Mouse (Mus musculus): ENCODE measurements around the gene 1520401A03Rik. TPM values are rescaled to one million over a fixed set of nuclear protein-coding genes. Genes with fewer than 3 reads are reported as not detected.

Gene 1520401A03Rik
- polyA plus RNA-seq, 1 experiment = 0.21 TPM

DNA sequence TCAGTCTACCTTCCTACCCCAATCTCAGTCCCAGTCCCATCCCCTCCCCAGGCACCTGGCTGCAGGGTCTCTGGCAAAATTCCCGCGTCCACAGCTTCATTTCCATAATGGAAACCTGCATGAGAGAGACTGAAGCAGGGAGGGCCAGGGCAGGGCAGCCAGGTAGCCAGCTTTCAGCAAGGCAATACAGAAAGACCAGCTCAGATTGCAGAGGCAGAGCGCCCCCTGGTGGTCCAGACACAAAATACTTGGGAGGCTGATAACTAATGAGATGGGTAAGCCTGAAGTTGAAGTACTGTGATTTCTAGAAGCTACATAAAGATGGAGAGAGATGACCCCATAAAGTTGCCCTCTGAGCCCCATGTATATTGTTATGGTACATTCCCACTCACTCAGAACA, 16.4 kb downstream of the 1520401A03Rik start:
- no peak overlapping the region for H3K27ac ChIP-seq (ENCODE audit: insufficient read depth, low read length)
- no peaks in the 10 kb centered on the region for H3K4me1 ChIP-seq (ENCODE audit: control insufficient read depth, insufficient read depth, low read length)
- TF ChIP-seq POLR2A (IDR thresholded peaks at IDR 0.05; ENCODE audit: extremely low read depth, insufficient read depth, low read length) = no peak
- peak; percentile 89 for TF ChIP-seq CTCF (IDR thresholded peaks at IDR 0.05; ENCODE audit: extremely low read depth, insufficient read depth, low read length)
- H3K4me3 ChIP-seq (ENCODE audit: insufficient read depth, low read length) = no peak overlapping the region

DNA sequence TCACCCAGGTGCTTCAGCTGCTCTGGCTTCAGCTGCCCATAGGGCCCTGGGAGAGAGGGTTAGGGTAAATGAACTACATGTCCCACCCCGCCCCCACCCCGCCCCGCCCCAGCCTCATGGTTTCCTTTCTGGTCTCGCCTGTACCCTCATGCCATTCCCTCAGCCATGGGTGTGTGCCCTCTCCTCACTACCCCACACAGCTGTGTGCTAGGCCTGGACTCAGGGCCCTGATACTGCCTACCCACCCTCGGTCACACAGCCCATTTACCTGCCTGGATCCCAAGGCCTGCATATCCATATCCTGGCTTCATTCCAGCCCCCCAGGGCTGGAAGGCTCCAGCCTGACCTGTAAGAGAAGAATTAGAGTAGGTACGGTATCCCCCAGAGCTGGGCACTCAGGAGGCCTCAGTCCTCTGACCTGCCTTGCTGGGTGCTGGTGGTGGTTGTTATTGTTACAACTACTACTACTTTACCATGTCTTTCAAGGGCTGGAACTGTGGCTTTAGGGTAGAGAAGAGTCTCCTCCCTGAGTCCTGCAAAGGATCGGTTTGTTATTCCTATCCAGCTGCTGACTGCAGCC, 17.0 kb downstream of the 1520401A03Rik start:
- TF ChIP-seq CTCF (IDR thresholded peaks at IDR 0.05; ENCODE audit: extremely low read depth, insufficient read depth, low read length) = no peak
- TF ChIP-seq POLR2A (IDR thresholded peaks at IDR 0.05; ENCODE audit: extremely low read depth, insufficient read depth, low read length) = no peak
- Histone ChIP-seq H3K4me3 (ENCODE audit: insufficient read depth, low read length) (no peak overlapping the region), H3K27ac (ENCODE audit: insufficient read depth, low read length) (no peak overlapping the region), H3K4me1 (ENCODE audit: control insufficient read depth, insufficient read depth, low read length) (no peaks in the 10 kb centered on the region)

- H3K4me3 ChIP-seq (ENCODE audit: insufficient read depth, low read length) = no peak overlapping the region
- H3K4me1 ChIP-seq (ENCODE audit: control insufficient read depth, insufficient read depth, low read length) = no peaks in the 10 kb centered on the region
- no peak overlapping the region for H3K27ac ChIP-seq (ENCODE audit: insufficient read depth, low read length)
- no peak for TF ChIP-seq POLR2A (IDR thresholded peaks at IDR 0.05; ENCODE audit: extremely low read depth, insufficient read depth, low read length)
- TF ChIP-seq CTCF (IDR thresholded peaks at IDR 0.05; ENCODE audit: extremely low read depth, insufficient read depth, low read length) = no peak
Measured at GRCm38 (mm10) chr17:23704741-23705140, 17.8 kb downstream of the 1520401A03Rik start.

- Histone ChIP-seq H3K4me1 (ENCODE audit: control insufficient read depth, insufficient read depth, low read length) (no peaks in the 10 kb centered on the region), H3K27ac (ENCODE audit: insufficient read depth, low read length) (no peak overlapping the region)
- TF ChIP-seq POLR2A (IDR thresholded peaks at IDR 0.05; ENCODE audit: extremely low read depth, insufficient read depth, low read length) (no peak), CTCF (IDR thresholded peaks at IDR 0.05; ENCODE audit: extremely low read depth, insufficient read depth, low read length) (no peak)
Measured at GRCm38 (mm10) chr17:23703301-23703700, 19.3 kb downstream of the 1520401A03Rik start.

GRCm38 (mm10) chr17:23700079-23700478, 22.5 kb downstream of the 1520401A03Rik start:
- no peaks in the 10 kb centered on the region for H3K4me1 ChIP-seq (ENCODE audit: control insufficient read depth, insufficient read depth, low read length)
- no peak overlapping the region for H3K27ac ChIP-seq (ENCODE audit: insufficient read depth, low read length)
- H3K4me3 ChIP-seq (ENCODE audit: insufficient read depth, low read length) = peak overlapping the region; percentile 14
- TF ChIP-seq CTCF (IDR thresholded peaks at IDR 0.05; ENCODE audit: extremely low read depth, insufficient read depth, low read length) = peak; percentile 59
- peak; percentile 47; the same call in 1 of the 2 replicates for TF ChIP-seq POLR2A (IDR thresholded peaks at IDR 0.05; ENCODE audit: extremely low read depth, insufficient read depth, low read length)

More at GRCm38 (mm10) chr17:23703301-23703700, 19.3 kb downstream of the 1520401A03Rik start:
- H3K4me3 ChIP-seq (ENCODE audit: insufficient read depth, low read length) = no peak overlapping the region

GRCm38 (mm10) chr17:23699131-23700077, 23.2 kb downstream of the 1520401A03Rik start:
- TF ChIP-seq CTCF (IDR thresholded peaks at IDR 0.05; ENCODE audit: extremely low read depth, insufficient read depth, low read length) (no peak), POLR2A (IDR thresholded peaks at IDR 0.05; ENCODE audit: extremely low read depth, insufficient read depth, low read length) (no peak)
- no peaks in the 10 kb centered on the region for H3K4me1 ChIP-seq (ENCODE audit: control insufficient read depth, insufficient read depth, low read length)
- H3K27ac ChIP-seq (ENCODE audit: insufficient read depth, low read length) = peak overlapping the region; percentile 55
- peak overlapping the region; percentile 14 for H3K4me3 ChIP-seq (ENCODE audit: insufficient read depth, low read length)

GRCm38 (mm10) chr17:23695801-23696200, 26.8 kb downstream of the 1520401A03Rik start:
- Histone ChIP-seq H3K4me1 (ENCODE audit: control insufficient read depth, insufficient read depth, low read length) (no peaks in the 10 kb centered on the region), H3K4me3 (ENCODE audit: insufficient read depth, low read length) (no peak overlapping the region), H3K27ac (ENCODE audit: insufficient read depth, low read length) (no peak overlapping the region)
- TF ChIP-seq POLR2A (IDR thresholded peaks at IDR 0.05; ENCODE audit: extremely low read depth, insufficient read depth, low read length) = no peak
- no peak for TF ChIP-seq CTCF (IDR thresholded peaks at IDR 0.05; ENCODE audit: extremely low read depth, insufficient read depth, low read length)

GRCm38 (mm10) chr17:23694491-23694890, 28.1 kb downstream of the 1520401A03Rik start:
- no peak for TF ChIP-seq POLR2A (IDR thresholded peaks at IDR 0.05; ENCODE audit: extremely low read depth, insufficient read depth, low read length)
- Histone ChIP-seq H3K27ac (ENCODE audit: insufficient read depth, low read length) (no peak overlapping the region), H3K4me3 (ENCODE audit: insufficient read depth, low read length) (no peak overlapping the region), H3K4me1 (ENCODE audit: control insufficient read depth, insufficient read depth, low read length) (no peaks in the 10 kb centered on the region)

DNA sequence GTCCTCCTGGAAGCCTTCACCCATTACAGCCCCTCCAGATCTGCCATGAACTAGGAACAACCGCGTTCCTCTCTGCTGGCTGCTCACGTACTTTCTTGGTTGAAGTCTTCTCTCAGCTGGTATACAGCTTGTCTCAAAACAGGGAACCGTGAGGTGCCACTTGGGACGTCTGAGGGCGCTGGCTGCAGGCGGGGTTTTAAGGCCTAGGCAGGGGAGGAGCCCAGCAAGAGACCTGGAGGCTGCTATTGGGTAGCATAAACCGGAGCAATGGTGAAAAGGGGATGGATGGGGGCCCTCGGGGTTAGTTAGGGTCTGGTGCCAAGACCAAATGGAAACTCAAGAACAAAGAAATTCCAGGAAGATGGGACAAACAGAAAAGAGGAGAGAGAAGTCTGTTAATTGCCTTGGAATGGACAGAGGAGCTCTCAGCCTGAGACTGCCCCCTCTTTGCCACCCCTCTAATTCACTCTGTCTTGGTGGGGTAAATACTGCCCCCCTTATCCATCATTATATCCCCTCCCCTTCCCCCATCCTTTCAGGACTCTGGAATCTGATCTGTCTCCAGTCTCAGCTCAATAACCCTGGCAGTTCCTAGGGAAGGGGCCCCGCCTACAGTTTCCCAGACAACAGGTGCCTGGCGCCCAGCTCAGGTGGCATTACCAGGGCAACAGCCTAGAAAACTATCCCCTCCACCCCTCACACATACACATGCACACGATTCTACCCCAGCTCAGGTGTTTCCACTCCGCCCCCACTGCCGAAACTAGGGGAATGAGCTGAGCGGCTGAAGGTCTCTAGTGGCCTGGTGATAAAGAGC, 38.5 kb downstream of the 1520401A03Rik start, which contains the start of gene Cldn9:
Cldn9 (minus strand) TSS at position 171 of the 817 bp plus-strand sequence.
- no peak for TF ChIP-seq CTCF (IDR thresholded peaks at IDR 0.05; ENCODE audit: extremely low read depth, insufficient read depth, low read length)
- no peak for TF ChIP-seq POLR2A (IDR thresholded peaks at IDR 0.05; ENCODE audit: extremely low read depth, insufficient read depth, low read length)
- Histone ChIP-seq H3K27ac (ENCODE audit: insufficient read depth, low read length) (no peak within 1 kb of the TSS), H3K4me1 (ENCODE audit: control insufficient read depth, insufficient read depth, low read length) (no peaks in the 10 kb centered on the region), H3K4me3 (ENCODE audit: insufficient read depth, low read length) (no peak within 1 kb of the TSS)

Data from cortical plate, adult 2 months (tissue).